Mouse (Mus musculus) cerebellum, adult 2 months (tissue): Measurements from ENCODE around the gene Srp72. TPM values are rescaled to one million over a fixed set of nuclear protein-coding genes. Genes with fewer than 3 reads are reported as not detected.

ENCODE experiments used
- DNase-seq, 2 experiments: peaks; one replicate each; pipeline ENCODE4 v3.0.0; 2021
- H3K27ac ChIP-seq: fragments of 200-500 bp; 2 replicates; pipeline ENCODE4 v1.5.1; 2012; ENCODE audit warnings: low read length, control low read depth, inconsistent platforms; ENCODE audit not compliant: insufficient read depth
- H3K27me3 ChIP-seq: fragments of 200-500 bp; 2 replicates; pipeline ENCODE4 v1.6.1; 2012; ENCODE audit warnings: inconsistent platforms, mild to moderate bottlenecking, low read length, moderate library complexity; ENCODE audit not compliant: control insufficient read depth, insufficient read depth
- H3K4me1 ChIP-seq: fragments of 200-500 bp; 2 replicates; pipeline ENCODE4 v1.6.1; 2011; ENCODE audit warnings: low read length; ENCODE audit not compliant: control insufficient read depth, insufficient read depth
- H3K4me3 ChIP-seq: fragments of 200-500 bp; replicated peaks from 2 replicates; pipeline ENCODE3; 2011; ENCODE audit warnings: mild to moderate bottlenecking, low read depth, low read length, control low read depth; ENCODE audit not compliant: insufficient read depth
- CTCF ChIP-seq: fragments of 200-500 bp; IDR thresholded peaks from 2 replicates; pipeline ENCODE4 v1.5.1; 2011; ENCODE audit warnings: low read depth, mild to moderate bottlenecking, control low read depth, low read length, moderate library complexity, borderline replicate concordance; ENCODE audit not compliant: insufficient read depth
- POLR2A ChIP-seq: fragments of 200-500 bp; IDR thresholded peaks from 2 replicates; pipeline ENCODE4 v1.6.1; 2011; ENCODE audit warnings: low read length, control low read depth, borderline replicate concordance; ENCODE audit not compliant: insufficient read depth
- WGBS: fragments of 180-500 bp; shearing (Covaris S2); methylation state at CpG from one replicate; pipeline ENCODE4 v1.1.7; 2018; 5-methylcytosine and 5-hydroxymethylcytosine counted together
- polyA plus RNA-seq: library from polyadenylated mRNA; depleted of rRNA; stranded (reverse); fragments of >200 nt; gene quantifications from 2 replicates; pipeline ENCODE4 v1.2.3, GENCODE M21; 2012; rRNA removed

Srp72 gene
- polyA plus RNA-seq, 1 experiment: 62.0 TPM

GRCm38 (mm10) chr5:77044362-77044761 is 69.9 kb downstream of the Srp72 start:
- no peak for TF ChIP-seq CTCF
- TF ChIP-seq POLR2A: no peak
- no peak overlapping the region for H3K27ac ChIP-seq
- 66% methylated on average over 5 of the region's 5 CpGs for WGBS

More at GRCm38 (mm10) chr5:77044362-77044761, 69.9 kb downstream of the Srp72 start:
- Histone ChIP-seq H3K27me3 (no peaks in the 10 kb centered on the region; the same call in 1 of the 2 replicates), H3K4me1 (no peaks in the 10 kb centered on the region), H3K4me3 (no peak overlapping the region)
- DNase-seq: no peak

Other genes with a start within 250 kb of the Srp72 start
- gene Aasdh, start 69.2 kb upstream of the Srp72 start, polyA plus RNA-seq: 19.9 and 20.9 TPM in 2 replicates
- gene Paics, start 23.4 kb upstream of the Srp72 start, polyA plus RNA-seq: 95.0 and 101 TPM in 2 replicates
- 7.9 and 8.6 TPM in 2 replicates for gene Ppat, start 23.1 kb upstream of the Srp72 start, polyA plus RNA-seq
- gene Arl9, start 29.4 kb downstream of the Srp72 start, polyA plus RNA-seq: 0.25 TPM in 1 of 2 replicates, not detected in the other
- 0.74 and 0.86 TPM in 2 replicates for gene Thegl, start 41.3 kb downstream of the Srp72 start, polyA plus RNA-seq
- 238 and 272 TPM in 2 replicates for gene Hopx, start 140.4 kb downstream of the Srp72 start, polyA plus RNA-seq
- gene Spink2, start 236.8 kb downstream of the Srp72 start, polyA plus RNA-seq: 0.21 TPM in 1 of 2 replicates, not detected in the other